In the genomic region with DNA sequence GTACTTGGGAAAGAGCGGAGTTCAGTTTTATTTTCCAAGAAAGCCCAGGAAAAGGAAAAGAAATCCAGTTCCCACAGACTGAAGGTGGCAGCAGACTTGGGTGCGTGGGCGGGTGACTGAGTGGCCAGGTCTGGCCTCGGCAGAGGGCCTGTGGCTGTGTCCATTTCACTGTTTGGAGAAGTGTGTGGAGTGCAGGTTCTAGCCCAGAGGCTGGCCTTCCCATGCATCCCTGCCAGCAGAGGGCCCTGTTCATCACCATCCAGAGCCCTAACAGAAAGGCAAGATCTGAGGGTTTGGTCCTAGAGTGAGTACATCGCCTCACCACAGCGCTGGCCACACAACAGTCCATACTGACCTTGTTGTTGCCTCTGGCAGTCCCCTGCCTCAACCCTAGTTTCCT, we compare ENCODE assay signal across 12 mouse cellular contexts. TPM values are rescaled to one million over a fixed set of nuclear protein-coding genes. Genes with fewer than 3 reads are reported as not detected.
DNase-seq lines count a peak whose midpoint lies in the region; ATAC-seq and TF ChIP-seq lines count a peak whose summit lies in the region.
"Had no signal": no experiment of that assay in that cellular context is flagged by ENCODE, and none has a peak within 500 bp of the region (broad histone marks: within the 10 kb centered on the region; RNA-seq: fewer than 3 reads in every experiment).

No protein-coding gene starts in this region.

- no peak overlapping the region for H3K4me3 ChIP-seq in embryonic facial prominence, embryonic 13.5 days
- no peak overlapping the region for H3K4me3 ChIP-seq in embryonic facial prominence, embryonic 10.5 days
- H3K4me3 ChIP-seq in left cerebral cortex, adult 2 months = no peak overlapping the region
- 0 out of 2 replicates have a peak overlapping the region, but pooled peaks have one; percentile 3 for H3K4me3 ChIP-seq in E14TG2a.4 (replicated peaks; ENCODE audit: low read length)
- H3K4me3 ChIP-seq in midbrain, embryonic 11.5 days (ENCODE audit: low read depth, low read length) = no peak overlapping the region
- H3K4me3 ChIP-seq: limb, embryonic 12.5 days; neural tube, embryonic 12.5 days had no signal

- DNase-seq in embryonic facial prominence, embryonic 10.5 days (ENCODE audit: low spot score) = no peak
- DNase-seq in left cerebral cortex, adult 2 months (ENCODE audit: extremely low spot score in 1 of 2, low spot score in 2 of 2) = peak; percentile 29 to 44
- no peak for DNase-seq in left cerebral cortex, adult 8-10 months (ENCODE audit: low spot score in 2 of 2)
- peak; percentile 79 for DNase-seq in cerebellum, adult 9-10 months
- DNase-seq in midbrain, embryonic 11.5 days (ENCODE audit: low spot score, missing footprints) = no peak
- no peak for DNase-seq in right cerebral cortex, postnatal 25 days
- DNase-seq: heart, postnatal 4 days; thymus, postnatal 25 days had no signal

- peak; percentile 52 for TF ChIP-seq CTCF in left cerebral cortex, adult 2 months (IDR thresholded peaks at IDR 0.05)
- TF ChIP-seq CTCF in E14TG2a.4 (conservative IDR thresholded peaks at IDR 0.05; ENCODE audit: low read length) = no peak

- no peak for ATAC-seq in embryonic facial prominence, embryonic 13.5 days (ENCODE audit: insufficient number of reproducible peaks, insufficient read depth, low FRiP score, low TSS enrichment, low read depth)
- no peak for ATAC-seq in midbrain, embryonic 11.5 days (ENCODE audit: low FRiP score)

- WGBS in embryonic facial prominence, embryonic 13.5 days = 87% methylated on average over 6 of the region's 6 CpGs
- 90% methylated on average over 6 of the region's 6 CpGs for WGBS in embryonic facial prominence, embryonic 10.5 days
- WGBS in midbrain, embryonic 11.5 days = 80% methylated on average over 6 of the region's 6 CpGs

- intact Hi-C loops in left cerebral cortex, adult 2 months (cut with DNase I) = no loop called here

- no peak overlapping the region for H3K4me2 ChIP-seq in embryonic facial prominence, embryonic 13.5 days
- H3K4me2 ChIP-seq in midbrain, embryonic 11.5 days = no peak overlapping the region
- H3K4me2 ChIP-seq: limb, embryonic 12.5 days; neural tube, embryonic 12.5 days had no signal

- H3K36me3 ChIP-seq in embryonic facial prominence, embryonic 13.5 days = peaks cover 63% of the 10 kb centered on the region
- H3K36me3 ChIP-seq in embryonic facial prominence, embryonic 10.5 days (replicated peaks) = peaks cover 64% of the 10 kb centered on the region
- H3K36me3 ChIP-seq in E14TG2a.4 (ENCODE audit: insufficient read depth, low read length) = peaks cover 66% of the 10 kb centered on the region
- peaks cover 32% of the 10 kb centered on the region for H3K36me3 ChIP-seq in midbrain, embryonic 11.5 days (ENCODE audit: control insufficient read depth, insufficient read depth, low read length)

- 0 out of 2 replicates have a peak overlapping the region, but pooled peaks have one; percentile 36 for H3K9ac ChIP-seq in embryonic facial prominence, embryonic 13.5 days
- H3K9ac ChIP-seq in midbrain, embryonic 11.5 days (ENCODE audit: low read length) = no peak overlapping the region
- H3K9ac ChIP-seq: limb, embryonic 12.5 days; neural tube, embryonic 12.5 days had no signal

- H3K4me1 ChIP-seq in embryonic facial prominence, embryonic 13.5 days = peaks cover 25% of the 10 kb centered on the region
- peaks cover 26% of the 10 kb centered on the region for H3K4me1 ChIP-seq in embryonic facial prominence, embryonic 10.5 days
- peaks cover 73% of the 10 kb centered on the region for H3K4me1 ChIP-seq in E14TG2a.4 (replicated peaks; ENCODE audit: low read depth, low read length)
- peaks cover 15% of the 10 kb centered on the region for H3K4me1 ChIP-seq in midbrain, embryonic 11.5 days (ENCODE audit: control insufficient read depth, insufficient read depth, low read length)

- no peak overlapping the region for H3K27ac ChIP-seq in embryonic facial prominence, embryonic 13.5 days
- no peak overlapping the region for H3K27ac ChIP-seq in embryonic facial prominence, embryonic 10.5 days (replicated peaks)
- H3K27ac ChIP-seq in left cerebral cortex, adult 2 months = no peak overlapping the region
- no peak overlapping the region for H3K27ac ChIP-seq in midbrain, embryonic 11.5 days (ENCODE audit: low read depth, low read length)
- H3K27ac ChIP-seq: limb, embryonic 12.5 days; neural tube, embryonic 12.5 days had no signal

- no peaks in the 10 kb centered on the region for H3K9me3 ChIP-seq in embryonic facial prominence, embryonic 13.5 days
- H3K9me3 ChIP-seq in embryonic facial prominence, embryonic 10.5 days = no peaks in the 10 kb centered on the region
- no peaks in the 10 kb centered on the region for H3K9me3 ChIP-seq in E14TG2a.4 (ENCODE audit: low read length)
- H3K9me3 ChIP-seq in midbrain, embryonic 11.5 days (ENCODE audit: control insufficient read depth, low read length) = no peaks in the 10 kb centered on the region
- H3K9me3 ChIP-seq: limb, embryonic 12.5 days; neural tube, embryonic 12.5 days had no signal

- H3K27me3 ChIP-seq in embryonic facial prominence, embryonic 13.5 days = no peaks in the 10 kb centered on the region
- H3K27me3 ChIP-seq in embryonic facial prominence, embryonic 10.5 days (replicated peaks; ENCODE audit: low read depth, poor library complexity, severe bottlenecking) = no peaks in the 10 kb centered on the region
- no peaks in the 10 kb centered on the region for H3K27me3 ChIP-seq in E14TG2a.4 (ENCODE audit: insufficient read depth, low read length)
- H3K27me3 ChIP-seq in midbrain, embryonic 11.5 days (ENCODE audit: control insufficient read depth, insufficient read depth, low read length) = no peaks in the 10 kb centered on the region
- H3K27me3 ChIP-seq: limb, embryonic 12.5 days; neural tube, embryonic 12.5 days had no signal

RNA-seq across cellular contexts. Expression of a gene that starts 2.4 kb away (rescaled TPM):
- 22.2 and 26.4 TPM in 2 replicates for polyA plus RNA-seq in embryonic facial prominence, embryonic 13.5 days (2015; fragmentation: Nextera tagmentation; extraction: Ambion mirVana)
- polyA plus RNA-seq in embryonic facial prominence, embryonic 10.5 days (2016; fragmentation: Nextera tagmentation; extraction: Ambion mirVana) = 19.0 and 22.2 TPM in 2 replicates
- 10 to 100 TPM; 17.4 to 18.3 TPM for total RNA-seq in left cerebral cortex, adult 2 months (2021)
- total RNA-seq in left cerebral cortex, adult 8-10 months (2022) = 10 to 100 TPM; 17.6 to 21.2 (median 19.5) TPM
- polyA plus RNA-seq in midbrain, embryonic 11.5 days (2014; fragmentation: Nextera tagmentation; extraction: Ambion mirVana) = 8.2 and 9.7 TPM in 2 replicates

RNA-seq across cellular contexts. Expression of a gene that starts 12.6 kb away (rescaled TPM):
- polyA plus RNA-seq in embryonic facial prominence, embryonic 13.5 days (2015; fragmentation: Nextera tagmentation; extraction: Ambion mirVana) = 11.2 and 12.8 TPM in 2 replicates
- polyA plus RNA-seq in embryonic facial prominence, embryonic 10.5 days (2016; fragmentation: Nextera tagmentation; extraction: Ambion mirVana) = 2.0 and 3.5 TPM in 2 replicates
- total RNA-seq in left cerebral cortex, adult 2 months (2021) = 10 to 100 TPM; 83.4 to 90.2 TPM
- 10 to 100 TPM; 56.8 to 64.3 (median 60.9) TPM for total RNA-seq in left cerebral cortex, adult 8-10 months (2022)
- 0.81 and 0.85 TPM in 2 replicates for polyA plus RNA-seq in midbrain, embryonic 11.5 days (2014; fragmentation: Nextera tagmentation; extraction: Ambion mirVana)
- total RNA-seq: heart, postnatal 4 days had no signal

RNA-seq across cellular contexts. Expression of a gene that starts 17.0 kb away (rescaled TPM):
- polyA plus RNA-seq in embryonic facial prominence, embryonic 13.5 days (2015; fragmentation: Nextera tagmentation; extraction: Ambion mirVana) = 147 and 162 TPM in 2 replicates
- polyA plus RNA-seq in embryonic facial prominence, embryonic 10.5 days (2016; fragmentation: Nextera tagmentation; extraction: Ambion mirVana) = 128 and 134 TPM in 2 replicates
- total RNA-seq in left cerebral cortex, adult 2 months (2021) = 10 to 100 TPM; 62.4 to 67.5 TPM
- 10 to 100 TPM; 63.3 to 69.9 (median 64.2) TPM for total RNA-seq in left cerebral cortex, adult 8-10 months (2022)
- polyA plus RNA-seq in midbrain, embryonic 11.5 days (2014; fragmentation: Nextera tagmentation; extraction: Ambion mirVana) = 152 and 162 TPM in 2 replicates

RNA-seq across cellular contexts. Expression of a gene that starts 17.2 kb away (rescaled TPM):
- polyA plus RNA-seq in embryonic facial prominence, embryonic 13.5 days (2015; fragmentation: Nextera tagmentation; extraction: Ambion mirVana) = 5.6 and 6.2 TPM in 2 replicates
- 4.3 and 5.4 TPM in 2 replicates for polyA plus RNA-seq in embryonic facial prominence, embryonic 10.5 days (2016; fragmentation: Nextera tagmentation; extraction: Ambion mirVana)
- 10 to 100 TPM; 10.6 to 11.2 TPM for total RNA-seq in left cerebral cortex, adult 2 months (2021)
- 10 to 100 TPM; 10.2 to 19.4 (median 12.9) TPM for total RNA-seq in left cerebral cortex, adult 8-10 months (2022)
- polyA plus RNA-seq in midbrain, embryonic 11.5 days (2014; fragmentation: Nextera tagmentation; extraction: Ambion mirVana) = 4.1 and 5.1 TPM in 2 replicates

Comparison
In these comparisons a context has a peak if more than half of its experiments do, and no peak if none do; other contexts are left out.
1. DNase-seq: peak in left cerebral cortex, adult 2 months (2 of 2) and cerebellum, adult 9-10 months (single experiment); none in embryonic facial prominence, embryonic 10.5 days (single experiment), left cerebral cortex, adult 8-10 months (0 of 2), midbrain, embryonic 11.5 days (single experiment) and right cerebral cortex, postnatal 25 days (single experiment).